Mouse (Mus musculus) T-cell, adult 2 months (primary cell): Measurements from ENCODE around the gene Tubb2a.

Source experiments
- DNase-seq: peaks from one replicate; pipeline ENCODE4 v3.0.0; 2022; ENCODE audit warnings: low spot score

Gene Tubb2a

GRCm38 (mm10) chr13:34051692-34052091, 26.1 kb downstream of the Tubb2a start:
- no peak for DNase-seq

GRCm38 (mm10) chr13:34050479-34050878, 27.3 kb downstream of the Tubb2a start:
- DNase-seq = no peak

GRCm38 (mm10) chr13:34047526-34047925, 30.3 kb downstream of the Tubb2a start:
- DNase-seq = no peak

- DNase-seq = peak; percentile 71
These were observed 31.3 kb downstream of the Tubb2a start for GRCm38 (mm10) chr13:34046421-34047012.

GRCm38 (mm10) chr13:34045511-34046249, 32.1 kb downstream of the Tubb2a start:
- no peak for DNase-seq

GRCm38 (mm10) chr13:34043716-34044393, 34.0 kb downstream of the Tubb2a start:
- no peak for DNase-seq

GRCm38 (mm10) chr13:34040091-34040490, 37.7 kb downstream of the Tubb2a start:
- no peak for DNase-seq

GRCm38 (mm10) chr13:34038901-34039341, 38.9 kb downstream of the Tubb2a start:
- DNase-seq = no peak

- DNase-seq = no peak
These were observed 39.8 kb downstream of the Tubb2a start for GRCm38 (mm10) chr13:34038056-34038432.

GRCm38 (mm10) chr13:34037172-34038055, 40.4 kb downstream of the Tubb2a start, which contains the start of gene Bphl:
Gene Bphl (plus strand): TSS chr13:34037597.
- DNase-seq = peak; percentile 89

GRCm38 (mm10) chr13:34036726-34037125, 41.1 kb downstream of the Tubb2a start:
- DNase-seq = no peak

- no peak for DNase-seq
These were observed 42.4 kb downstream of the Tubb2a start for GRCm38 (mm10) chr13:34035424-34035823.

- no peak for DNase-seq
These were observed 45.8 kb downstream of the Tubb2a start for GRCm38 (mm10) chr13:34032041-34032440.
